Mouse (Mus musculus) thymus, postnatal 25 days (tissue): ENCODE measurements at regions not wholly inside any gene's neighbourhood (a gene's known extent, or its start where the extent isn't known, plus 50 kb on each side); places are given as distances from the start of the nearest gene placed in this dataset.

Experiments
- DNase-seq: peaks from one replicate; pipeline ENCODE4 v3.0.0; 2022

- no peak for DNase-seq
These were observed 273.2 kb downstream of the Rwdd3 start for GRCm38 (mm10) chr3:120898258-120898657.

DNA sequence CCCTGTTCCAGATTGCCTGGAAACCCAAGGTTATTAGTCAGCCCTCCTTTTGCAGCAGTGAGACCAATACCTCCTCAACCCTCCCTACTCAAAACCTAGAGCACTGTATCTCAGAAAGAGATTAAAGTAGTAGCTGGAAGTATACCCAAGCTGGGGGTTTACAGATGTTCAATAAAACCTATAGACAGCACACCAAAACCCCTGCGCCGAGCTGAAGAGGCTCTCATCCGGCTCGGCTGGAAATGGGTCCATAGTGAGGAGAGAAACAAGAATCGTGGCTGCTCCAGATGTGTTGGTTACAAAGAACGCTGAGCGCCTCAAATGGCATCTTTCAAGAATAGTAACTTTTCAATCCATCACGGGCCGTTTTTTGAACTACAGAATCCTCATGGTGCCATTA, 273.7 kb downstream of the Rwdd3 start:
- no peak for DNase-seq

- no peak for DNase-seq
These were observed 274.3 kb downstream of the Rwdd3 start for GRCm38 (mm10) chr3:120897221-120897620.

DNA sequence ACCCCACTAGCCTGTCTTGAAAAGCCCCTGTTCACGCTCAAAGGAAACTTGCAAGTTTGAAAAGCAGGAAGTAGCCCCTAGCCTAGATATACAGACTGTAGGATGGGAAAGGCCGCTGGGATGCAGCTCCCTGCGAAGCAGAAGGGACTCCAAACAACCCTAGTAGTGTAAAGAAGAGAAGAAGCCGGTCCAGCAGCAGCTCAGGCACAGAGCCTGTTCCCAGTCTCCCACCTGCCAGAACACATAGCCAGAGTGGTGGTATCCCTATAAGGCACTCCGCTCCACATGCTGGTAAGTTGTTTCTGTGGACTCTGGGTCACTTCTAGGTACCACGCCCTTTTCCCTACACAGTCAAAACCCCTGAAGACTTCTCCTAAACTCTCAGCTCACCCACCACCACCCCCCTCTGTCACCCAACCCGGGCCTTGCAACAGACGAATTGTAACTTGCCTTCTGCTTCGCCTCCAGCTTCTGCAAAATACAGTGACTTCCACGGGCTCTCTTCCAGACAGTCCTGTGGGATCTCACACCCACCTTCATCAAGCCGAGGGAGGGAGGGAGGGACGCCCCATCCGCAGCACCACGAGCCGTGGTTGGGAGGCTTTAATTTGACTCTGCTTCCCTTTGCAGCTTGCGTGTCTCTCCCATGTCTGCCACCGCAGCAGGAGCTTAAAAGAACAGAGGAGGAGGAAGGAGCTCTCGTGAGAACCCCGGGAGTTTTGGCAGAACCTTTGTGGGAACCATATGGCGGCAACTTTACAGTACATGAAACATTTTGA, 285.2 kb downstream of the Rwdd3 start:
- no peak for DNase-seq

DNA sequence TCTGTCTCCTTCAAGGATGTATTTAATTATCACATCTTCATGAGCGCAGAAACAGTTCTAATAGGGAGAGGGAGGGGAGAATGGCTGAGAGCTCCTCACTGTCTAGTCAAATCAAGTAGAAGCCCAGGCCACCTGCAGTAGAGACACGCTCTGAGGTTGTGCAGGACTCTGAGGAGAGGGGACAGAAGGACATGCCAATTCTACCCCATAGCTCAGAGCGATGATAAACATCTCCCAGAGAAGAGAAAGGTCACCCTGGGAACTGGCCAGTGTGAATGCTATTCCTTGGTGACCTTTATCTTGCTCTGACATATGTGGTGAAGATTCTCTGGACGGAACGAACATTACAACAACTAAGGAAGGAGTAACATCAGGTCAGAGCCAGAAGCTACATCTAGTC, 286.1 kb downstream of the Rwdd3 start:
- no peak for DNase-seq

DNA sequence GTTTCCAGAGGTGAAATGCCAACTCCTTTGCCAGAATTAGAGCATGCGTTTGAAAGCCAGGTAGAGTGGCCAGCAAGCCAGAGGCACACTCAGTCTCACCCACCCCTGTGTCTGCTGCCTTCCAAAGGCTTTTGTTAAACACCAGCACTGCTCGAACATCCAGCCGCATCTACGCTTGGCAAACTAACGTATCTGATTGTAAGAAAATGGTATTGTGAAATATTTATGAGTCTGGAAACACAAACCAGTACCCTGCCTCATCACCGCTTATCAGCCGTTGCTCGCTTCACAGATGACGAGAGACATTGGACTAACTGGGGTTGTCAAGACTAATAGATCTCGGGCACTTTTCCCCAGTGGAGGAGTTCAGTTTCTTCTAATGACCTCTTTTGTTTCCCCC, 287.3 kb downstream of the Rwdd3 start:
- no peak for DNase-seq

DNA sequence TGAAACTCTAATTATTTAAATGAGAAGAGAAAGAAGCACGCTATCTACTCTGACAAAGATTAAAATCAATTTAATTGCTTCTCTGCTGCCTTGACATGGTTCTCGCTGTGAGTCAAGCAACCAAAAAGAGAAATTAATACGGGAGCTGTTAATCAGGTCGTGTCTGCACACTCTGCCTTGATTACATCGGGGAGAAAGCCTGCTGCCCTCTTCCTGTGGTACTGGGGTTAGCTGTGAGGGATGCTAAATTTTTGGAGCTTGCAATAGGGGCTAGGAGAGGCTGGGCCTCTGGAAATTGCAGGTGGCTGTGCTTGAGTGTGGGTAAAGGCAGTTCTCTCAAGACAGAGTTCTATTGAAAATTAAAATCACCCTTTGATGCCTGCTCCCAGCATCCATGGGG, 287.8 kb downstream of the Rwdd3 start:
- no peak for DNase-seq

GRCm38 (mm10) chr3:120879409-120879808, 292.1 kb downstream of the Rwdd3 start:
- DNase-seq, result no peak

DNA sequence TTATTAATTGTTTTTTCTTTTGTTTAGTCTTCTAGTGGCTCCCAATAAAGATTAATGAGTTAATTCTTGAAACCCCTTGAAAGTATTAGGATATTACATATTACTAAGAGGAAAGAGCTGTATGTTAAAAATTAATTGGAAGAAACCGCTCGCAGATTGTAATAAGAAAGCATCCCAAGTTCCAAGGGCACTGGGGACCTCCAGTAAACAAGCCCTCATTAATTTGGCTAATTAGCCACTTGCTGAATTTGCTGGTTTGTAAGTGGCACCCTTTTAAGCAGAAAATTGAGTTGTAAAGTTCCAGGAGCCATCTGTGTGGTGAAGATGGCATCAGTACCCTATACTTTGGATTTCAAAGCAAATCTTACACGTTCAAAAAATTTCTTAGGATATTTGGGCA, 295.8 kb downstream of the Rwdd3 start:
- DNase-seq, result no peak

DNA sequence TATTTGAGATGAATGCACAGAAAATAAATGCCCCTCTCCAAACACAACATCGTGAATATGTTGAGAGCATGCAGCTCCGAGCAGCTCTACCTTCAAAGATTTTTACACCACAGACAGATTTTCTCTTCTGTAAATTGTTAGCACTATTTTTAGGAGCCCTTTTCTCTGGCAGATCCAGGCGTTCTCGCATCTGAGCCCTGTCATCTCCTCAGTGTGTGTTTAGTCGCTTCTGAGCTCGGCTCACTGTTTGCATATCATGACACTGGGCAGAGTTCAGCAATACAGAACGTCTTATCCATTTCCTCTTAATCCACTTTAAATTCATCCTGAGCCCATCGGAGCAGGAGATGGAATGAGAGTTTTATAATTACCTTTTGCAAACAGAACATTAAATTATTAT, 306.5 kb downstream of the Rwdd3 start:
- DNase-seq, result no peak

GRCm38 (mm10) chr3:120861641-120862040, 309.9 kb downstream of the Rwdd3 start:
- no peak for DNase-seq

GRCm38 (mm10) chr3:120858281-120858680, 313.2 kb downstream of the Rwdd3 start:
- no peak for DNase-seq

DNA sequence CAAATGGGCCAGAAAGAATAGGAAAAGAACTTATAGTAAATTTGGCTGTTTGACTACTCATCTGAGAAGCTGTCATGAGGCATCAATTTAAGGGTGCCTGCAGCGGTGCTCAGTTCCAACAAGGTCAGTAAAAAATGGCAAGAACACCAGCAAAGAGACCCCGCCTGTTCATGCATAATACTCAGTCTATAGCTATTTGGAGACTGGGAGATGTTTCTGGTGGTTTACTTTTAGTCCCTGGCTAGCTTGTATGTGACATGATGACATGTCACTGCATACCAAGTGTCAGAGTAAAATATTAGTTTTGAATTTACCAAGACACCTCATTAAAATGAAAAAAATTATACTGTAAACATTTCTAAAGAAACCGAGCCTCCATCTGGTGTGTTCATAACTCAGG, 317.2 kb downstream of the Rwdd3 start:
- no peak for DNase-seq

- no peak for DNase-seq
These were observed 327.9 kb downstream of the Rwdd3 start for GRCm38 (mm10) chr3:120843623-120844022.

DNA sequence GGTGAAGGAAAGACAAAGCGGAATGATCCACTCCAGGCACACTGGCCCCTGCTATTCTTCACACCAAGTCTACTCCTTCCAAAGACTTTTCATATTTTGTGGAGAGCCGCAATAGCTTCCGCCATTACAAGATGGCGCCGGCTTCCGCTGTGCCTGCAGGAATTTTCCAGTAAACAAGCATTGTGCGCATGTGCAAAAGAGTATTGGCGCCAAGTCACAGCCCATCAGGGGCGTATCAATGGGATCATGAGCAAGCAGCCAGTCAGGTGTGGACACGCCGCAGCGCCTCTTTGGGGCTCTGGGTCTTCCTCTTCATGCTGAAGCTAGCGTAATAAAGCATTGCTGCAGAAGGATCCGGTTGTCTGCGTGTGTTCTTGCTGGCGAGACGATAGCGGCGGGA, 348.0 kb downstream of the Rwdd3 start:
- no peak for DNase-seq

- DNase-seq, result no peak
These were observed 359.6 kb downstream of the Rwdd3 start for GRCm38 (mm10) chr3:120811901-120812300.

DNA sequence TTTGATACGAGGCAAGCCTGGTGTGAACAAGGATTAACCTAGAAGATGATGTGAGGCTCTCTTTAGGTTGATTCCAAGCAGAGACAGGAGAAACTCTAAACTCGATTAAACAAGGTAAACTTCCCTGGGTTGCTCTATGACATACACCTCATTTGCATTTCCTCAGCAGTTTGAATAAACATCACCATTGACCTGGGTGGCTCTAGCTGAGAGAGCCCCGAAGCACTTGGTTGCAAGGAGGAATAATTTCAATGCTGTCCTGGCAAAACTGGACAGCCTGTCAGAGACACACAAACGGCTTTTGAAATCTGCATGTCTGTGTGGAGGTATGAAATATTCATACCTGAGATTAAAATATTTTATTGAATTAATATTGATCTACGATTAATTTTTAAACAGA, 361.0 kb downstream of the Rwdd3 start:
- no peak for DNase-seq

- DNase-seq, result no peak
These were observed 361.4 kb downstream of the Rwdd3 start for GRCm38 (mm10) chr3:120810048-120810447.

- no peak for DNase-seq
These were observed 384.8 kb downstream of the Rwdd3 start for GRCm38 (mm10) chr3:120786659-120787058.

DNA sequence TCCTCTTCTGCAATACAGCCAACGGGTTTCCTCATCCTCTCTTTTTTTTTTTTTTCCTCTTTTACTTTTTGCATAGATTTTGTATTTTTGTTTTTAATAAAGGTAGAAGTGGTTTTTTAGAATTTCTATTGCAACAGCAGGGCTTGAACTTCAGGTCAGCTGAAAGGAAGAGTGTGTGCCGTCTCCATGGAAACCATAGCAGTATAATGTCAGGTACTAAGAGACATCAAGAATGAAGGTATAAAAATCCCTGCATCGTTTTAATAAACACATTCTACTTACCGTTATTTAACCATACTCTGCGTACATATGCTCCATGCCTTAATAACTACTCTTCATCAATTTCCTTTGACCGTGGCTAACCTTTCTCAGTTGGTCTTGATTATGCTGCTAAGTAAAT, 390.0 kb downstream of the Rwdd3 start:
- no peak for DNase-seq

DNA sequence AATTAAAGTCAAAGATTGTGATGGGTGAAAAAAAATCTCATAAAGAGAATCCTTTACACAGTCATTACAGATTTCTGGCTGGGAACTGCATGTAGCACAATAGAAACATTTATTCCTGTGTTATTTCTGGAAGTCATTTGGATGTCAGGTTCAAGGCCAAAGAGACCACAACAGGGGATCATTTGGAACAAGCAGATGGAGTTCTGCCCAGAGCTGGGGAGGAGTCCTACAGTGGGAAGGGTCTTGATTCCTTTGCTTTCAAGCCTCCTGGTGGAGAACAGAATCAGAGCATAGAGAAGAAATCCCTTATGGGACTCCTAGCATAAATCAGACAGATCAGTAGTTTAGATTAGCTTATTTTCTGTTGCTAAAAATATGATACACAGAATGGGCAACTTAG, 392.4 kb downstream of the Rwdd3 start:
- DNase-seq, result no peak

DNA sequence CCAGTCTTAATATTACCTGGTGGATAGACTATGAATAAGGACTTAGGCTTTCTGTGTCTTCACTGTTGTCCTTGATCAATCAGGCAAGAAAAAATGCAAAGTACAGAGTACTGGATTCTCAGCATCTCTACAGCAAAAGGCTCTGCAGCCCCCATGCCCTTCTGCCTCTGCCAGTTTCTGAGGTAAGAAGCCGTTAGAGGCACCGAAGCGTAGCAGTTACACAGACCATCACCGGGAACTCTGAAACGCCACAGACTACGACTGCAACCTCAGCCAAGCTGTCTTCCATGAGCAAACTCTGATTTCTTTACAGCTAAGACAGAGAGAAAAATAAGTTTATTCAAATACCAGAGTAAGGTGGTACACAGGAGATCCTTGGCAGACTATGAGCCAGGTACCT, 396.5 kb downstream of the Rwdd3 start:
- DNase-seq, result no peak

GRCm38 (mm10) chr3:120761681-120762080, 409.8 kb downstream of the Rwdd3 start:
- no peak for DNase-seq

DNA sequence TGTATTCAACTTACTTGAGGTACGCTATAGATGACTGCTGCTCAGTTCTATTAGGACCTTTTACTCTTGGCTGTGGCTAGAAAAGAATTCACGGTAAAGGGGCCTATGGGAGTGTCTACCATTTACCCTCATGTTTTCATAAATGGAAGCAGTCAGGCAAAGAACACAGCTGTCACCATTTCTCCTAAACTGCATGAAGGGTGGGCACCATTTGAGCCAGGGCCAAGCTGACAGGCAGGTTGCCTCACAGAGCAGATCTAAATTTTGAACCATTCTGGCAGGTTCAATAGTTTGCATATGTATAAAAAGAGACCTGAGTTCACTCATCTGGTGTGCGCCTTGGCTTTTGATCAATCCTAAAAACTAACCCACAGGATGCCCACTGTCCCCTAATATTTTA, 410.3 kb downstream of the Rwdd3 start:
- no peak for DNase-seq

DNA sequence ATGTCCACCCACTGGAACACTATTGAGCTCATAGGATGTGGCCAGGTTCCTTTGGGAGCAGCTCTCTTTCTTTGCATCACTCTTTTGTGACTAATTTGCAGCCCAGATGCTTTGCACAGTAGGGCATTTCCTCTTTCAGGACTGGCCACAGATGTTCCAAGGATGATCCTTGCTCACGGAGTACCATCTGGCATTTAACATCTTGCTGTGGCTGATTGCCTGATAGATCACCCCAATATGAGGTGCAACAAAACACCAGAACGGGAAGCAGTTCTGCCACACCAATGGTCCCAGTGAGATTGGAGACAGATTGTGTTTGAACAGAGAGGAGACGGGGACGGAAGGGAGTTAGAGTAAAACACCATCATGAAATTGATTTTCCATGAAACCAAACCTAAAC, 423.0 kb downstream of the Rwdd3 start:
- no peak for DNase-seq
